Mouse (Mus musculus) kidney, embryonic 15.5 days (tissue): ENCODE measurements around the gene Zcchc3. TPM values are rescaled to one million over a fixed set of nuclear protein-coding genes. Genes with fewer than 3 reads are reported as not detected.
A peak's percentile ranks its signal among the peaks of the same experiment; 100 is the strongest.

Source experiments
- ATAC-seq: fragments of 200-750 bp; cut with Nextera tagmentation; replicated peaks from 2 replicates; pipeline ENCODE4 v1.8.0; 2017; ENCODE audit warnings: moderate TSS enrichment; ENCODE audit not compliant: low FRiP score
- H3K27ac ChIP-seq: fragments of 300-500 bp; sonication (generic); 2 replicates; pipeline ENCODE4 v1.5.1; 2015; ENCODE audit warnings: mild to moderate bottlenecking, inconsistent platforms
- H3K27me3 ChIP-seq: fragments of 300-500 bp; sonication (generic); 2 replicates; pipeline ENCODE4 v1.6.1; 2015; ENCODE audit warnings: inconsistent platforms
- H3K36me3 ChIP-seq: fragments of 300-500 bp; sonication (generic); 2 replicates; pipeline ENCODE4 v1.6.1; 2015; ENCODE audit warnings: inconsistent platforms
- H3K4me1 ChIP-seq: fragments of 300-500 bp; sonication (generic); 2 replicates; pipeline ENCODE4 v1.6.1; 2015; ENCODE audit warnings: inconsistent platforms
- H3K4me2 ChIP-seq: fragments of 300-500 bp; sonication (generic); 2 replicates; pipeline ENCODE4 v1.6.1; 2015; ENCODE audit warnings: moderate library complexity, mild to moderate bottlenecking, inconsistent platforms
- H3K4me3 ChIP-seq: fragments of 300-500 bp; sonication (generic); replicated peaks from 2 replicates; pipeline ENCODE4 v1.5.1; 2015; ENCODE audit warnings: mild to moderate bottlenecking, inconsistent platforms
- H3K9ac ChIP-seq: fragments of 300-500 bp; sonication (generic); 2 replicates; pipeline ENCODE4 v1.6.1; 2015; ENCODE audit warnings: mild to moderate bottlenecking, inconsistent platforms
- H3K9me3 ChIP-seq: fragments of 300-500 bp; sonication (generic); replicated peaks from 2 replicates; pipeline ENCODE4 v1.6.1; 2016; ENCODE audit warnings: inconsistent platforms
- WGBS: fragments of 180-500 bp; shearing (Covaris S2); methylation state at CpG from one replicate; pipeline ENCODE4 v1.1.7; 2015; ENCODE audit warnings: mixed read lengths; 5-methylcytosine and 5-hydroxymethylcytosine counted together
- polyA plus RNA-seq: library from polyadenylated mRNA; unstranded; fragments of >200 nt; fragmentation: Nextera tagmentation; extraction: Ambion mirVana; gene quantifications from 2 replicates; pipeline ENCODE4 v1.2.1, GENCODE M21; 2015

Zcchc3 gene
- polyA plus RNA-seq, 1 experiment from 2014 or later: 45.7 TPM

- Histone ChIP-seq H3K27me3 (no peaks in the 10 kb centered on the region), H3K4me3 (peak overlapping the region; percentile 37), H3K4me1 (peaks cover 38% of the 10 kb centered on the region), H3K9me3 (no peaks in the 10 kb centered on the region), H3K4me2 (peak overlapping the region; percentile 65), H3K36me3 (no peaks in the 10 kb centered on the region), H3K27ac (peak overlapping the region; percentile 87), H3K9ac (peak overlapping the region; percentile 29; the same call in 1 of the 2 replicates)
- peak; percentile 96 for ATAC-seq
- under 1% methylated on average over 19 of the region's 19 CpGs for WGBS
Observed at GRCm38 (mm10) chr2:152406126-152406525, 8.7 kb downstream of the Zcchc3 start.

DNA sequence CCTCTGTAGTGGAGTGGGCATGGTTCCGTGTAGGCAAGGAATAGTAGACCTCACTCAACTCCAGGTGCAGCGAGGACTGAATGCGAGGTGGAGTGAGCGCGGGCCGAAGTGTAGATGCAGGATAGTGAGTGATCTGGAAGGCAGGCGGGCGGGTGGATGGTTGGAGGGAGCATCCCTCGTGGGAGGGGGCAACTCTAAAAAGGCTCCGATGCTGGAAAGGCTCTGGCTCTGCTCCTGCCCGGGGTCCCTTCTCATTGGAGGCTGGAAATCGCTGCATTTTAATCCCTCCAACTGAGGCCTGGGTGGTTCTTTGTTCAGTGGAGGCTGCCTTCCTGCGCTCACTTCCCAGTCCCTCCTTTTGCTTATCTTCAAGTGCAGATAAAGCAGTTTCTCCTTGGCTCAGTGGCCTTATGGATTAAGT, 15.7 kb downstream of the Zcchc3 start:
- ATAC-seq: no peak; the same call in 1 of the 2 replicates
- under 1% methylated on average over 13 of the region's 13 CpGs for WGBS
- Histone ChIP-seq H3K27ac (peak overlapping the region; percentile 100), H3K36me3 (no peaks in the 10 kb centered on the region), H3K27me3 (no peaks in the 10 kb centered on the region), H3K9me3 (no peaks in the 10 kb centered on the region), H3K9ac (peak overlapping the region; percentile 92), H3K4me3 (peak overlapping the region; percentile 83), H3K4me1 (peaks cover 38% of the 10 kb centered on the region), H3K4me2 (peak overlapping the region; percentile 85)

- Histone ChIP-seq H3K36me3 (no peaks in the 10 kb centered on the region), H3K9me3 (no peaks in the 10 kb centered on the region), H3K27me3 (no peaks in the 10 kb centered on the region), H3K4me3 (peak overlapping the region; percentile 83), H3K4me1 (peaks cover 42% of the 10 kb centered on the region), H3K27ac (peak overlapping the region; percentile 100), H3K9ac (peak overlapping the region; percentile 92), H3K4me2 (peak overlapping the region; percentile 85)
- WGBS: under 1% methylated on average over 38 of the region's 38 CpGs
- peak; percentile 85 for ATAC-seq
Observed at GRCm38 (mm10) chr2:152398691-152399090, 16.1 kb downstream of the Zcchc3 start.

- peak within 1 kb of the TSS; percentile 92 for H3K9ac ChIP-seq
- H3K36me3 ChIP-seq: no peaks in the 10 kb centered on the region
- H3K4me3 ChIP-seq: peak within 1 kb of the TSS; percentile 83
- H3K27ac ChIP-seq: peak within 1 kb of the TSS; percentile 100
- WGBS: under 1% methylated on average over 93 of the region's 104 CpGs
- peak within 1 kb of the TSS; percentile 85 for H3K4me2 ChIP-seq
- H3K9me3 ChIP-seq: no peaks in the 10 kb centered on the region
- peaks cover 50% of the 10 kb centered on the region for H3K4me1 ChIP-seq
- H3K27me3 ChIP-seq: no peaks in the 10 kb centered on the region
- ATAC-seq: peak; percentile 66
Observed at GRCm38 (mm10) chr2:152397680-152398435, 17.0 kb downstream of the Zcchc3 start, which contains the start of gene Sox12. Sox12 (minus strand) TSS chr2:152398063.

DNA sequence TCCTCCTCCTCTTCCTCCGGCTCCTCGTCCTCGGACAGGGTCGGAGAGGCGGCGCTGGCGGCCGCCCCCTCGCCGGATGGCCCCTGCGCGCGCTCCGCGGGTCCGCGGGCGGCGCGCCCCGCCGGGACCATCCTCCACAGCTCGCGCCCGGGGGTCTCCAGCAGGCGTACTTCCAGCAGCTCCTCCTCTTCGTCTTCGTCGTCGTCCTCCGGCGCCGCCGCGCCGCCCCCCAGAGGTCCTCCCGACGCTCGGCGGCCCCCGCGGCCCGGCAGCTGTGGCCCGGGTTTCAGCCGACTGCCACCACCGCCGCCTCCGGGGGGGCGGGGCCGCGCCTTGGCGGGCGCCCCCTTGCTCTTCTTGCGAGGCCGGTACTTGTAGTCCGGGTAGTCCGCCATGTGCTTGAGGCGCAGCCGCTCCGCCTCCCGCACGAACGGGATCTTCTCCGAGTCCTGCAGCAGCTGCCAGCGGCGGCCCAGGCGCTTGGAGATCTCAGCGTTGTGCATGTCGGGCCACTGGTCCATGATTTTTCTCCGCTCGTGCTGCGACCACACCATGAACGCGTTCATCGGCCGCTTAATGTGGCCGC, 17.7 kb downstream of the Zcchc3 start:
- Histone ChIP-seq H3K4me2 (peak overlapping the region; percentile 85), H3K27me3 (no peaks in the 10 kb centered on the region), H3K9ac (peak overlapping the region; percentile 92), H3K4me3 (peak overlapping the region; percentile 83), H3K36me3 (no peaks in the 10 kb centered on the region), H3K27ac (peak overlapping the region; percentile 100), H3K9me3 (no peaks in the 10 kb centered on the region), H3K4me1 (peaks cover 51% of the 10 kb centered on the region)
- WGBS: under 1% methylated on average over 76 of the region's 77 CpGs
- 0 out of 2 replicates have a peak, but pooled peaks have one; percentile 9 for ATAC-seq

DNA sequence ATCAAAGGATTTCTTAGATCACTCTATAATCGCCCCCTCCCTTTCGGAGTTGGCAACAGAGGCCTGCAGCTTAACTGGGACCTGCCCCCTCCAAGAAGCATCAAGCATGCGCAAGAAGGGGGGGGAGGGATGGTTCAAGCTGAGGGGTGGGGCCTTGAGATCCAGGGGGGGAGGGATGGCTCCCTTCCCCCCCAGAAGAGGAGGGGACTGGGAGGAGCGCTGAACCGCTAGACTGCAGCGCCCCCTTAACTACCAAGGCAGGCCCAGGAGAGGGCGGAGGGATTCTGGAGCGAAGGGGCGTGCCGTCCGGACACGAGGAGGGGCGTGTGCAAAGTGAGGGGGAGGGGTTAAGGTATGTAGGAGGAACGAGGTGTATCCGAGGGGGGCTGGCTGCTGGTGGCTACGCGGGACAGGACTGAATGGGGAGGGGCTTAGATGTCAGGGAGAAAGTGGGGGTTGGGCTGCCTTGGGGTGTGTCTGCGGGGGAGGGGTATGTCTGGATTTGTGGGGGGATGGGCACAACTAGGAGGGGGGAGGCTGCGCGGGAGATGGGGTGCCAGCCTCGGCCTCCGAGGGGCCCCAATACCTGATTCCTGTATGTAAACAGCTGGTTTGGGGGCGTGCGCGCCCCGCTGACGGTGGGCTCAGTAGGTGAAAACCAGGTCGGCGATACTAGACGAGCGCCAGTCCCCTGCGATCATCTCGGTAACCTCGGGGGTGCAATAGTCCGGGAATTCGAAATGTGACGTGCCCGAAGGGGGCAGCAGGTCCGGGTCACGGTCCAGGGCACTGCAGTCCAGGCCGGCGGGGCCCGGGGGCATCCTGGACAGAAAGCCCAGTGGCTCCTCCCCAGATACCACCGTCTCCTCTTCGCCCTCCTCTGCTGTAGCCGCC, 18.5 kb downstream of the Zcchc3 start:
- H3K27me3 ChIP-seq: no peaks in the 10 kb centered on the region
- peak overlapping the region; percentile 100 for H3K27ac ChIP-seq
- no peaks in the 10 kb centered on the region for H3K9me3 ChIP-seq
- H3K4me1 ChIP-seq: peaks cover 51% of the 10 kb centered on the region
- H3K4me3 ChIP-seq: peak overlapping the region; percentile 83
- peak overlapping the region; percentile 92 for H3K9ac ChIP-seq
- peak overlapping the region; percentile 85 for H3K4me2 ChIP-seq
- H3K36me3 ChIP-seq: no peaks in the 10 kb centered on the region
- WGBS: under 1% methylated on average over 44 of the region's 46 CpGs
- peak; percentile 60 for ATAC-seq

DNA sequence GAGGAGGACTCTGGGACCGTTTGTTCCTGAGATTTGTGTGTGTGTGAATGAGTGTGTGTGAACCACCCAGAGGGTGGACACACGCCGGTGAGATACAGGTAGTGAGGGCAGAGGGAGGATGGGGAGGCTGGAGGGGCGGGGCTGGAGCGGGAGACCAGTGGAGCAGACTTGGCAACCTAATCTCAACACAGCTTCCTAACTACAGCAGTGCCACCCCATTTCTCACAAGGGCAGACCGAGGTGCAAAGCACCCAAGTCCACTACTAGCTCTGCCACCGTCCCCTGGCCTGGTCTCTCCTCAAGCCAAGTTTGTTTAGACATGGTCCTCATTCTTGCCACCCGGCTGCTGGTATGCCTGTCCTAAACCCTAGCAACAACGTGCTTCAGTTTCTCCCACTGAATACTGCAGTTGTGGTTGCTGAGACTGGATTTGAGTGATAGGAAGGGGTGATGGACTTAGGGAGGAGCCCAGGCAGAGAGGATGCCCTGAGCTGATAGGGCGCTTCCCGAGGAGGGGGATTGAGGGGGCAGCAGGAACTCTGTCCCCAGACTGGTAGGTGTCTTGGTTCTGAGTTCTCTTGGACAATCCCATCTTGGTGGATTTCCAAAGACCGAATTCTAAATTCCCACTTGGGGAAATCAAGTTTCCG, 19.4 kb downstream of the Zcchc3 start:
- peak overlapping the region; percentile 100 for H3K27ac ChIP-seq
- H3K4me1 ChIP-seq: peaks cover 51% of the 10 kb centered on the region
- peak overlapping the region; percentile 92 for H3K9ac ChIP-seq
- no peaks in the 10 kb centered on the region for H3K9me3 ChIP-seq
- WGBS: 12% methylated on average over 13 of the region's 13 CpGs
- no peaks in the 10 kb centered on the region for H3K27me3 ChIP-seq
- ATAC-seq: no peak
- H3K36me3 ChIP-seq: no peaks in the 10 kb centered on the region
- H3K4me3 ChIP-seq: peak overlapping the region; percentile 83
- peak overlapping the region; percentile 85 for H3K4me2 ChIP-seq

DNA sequence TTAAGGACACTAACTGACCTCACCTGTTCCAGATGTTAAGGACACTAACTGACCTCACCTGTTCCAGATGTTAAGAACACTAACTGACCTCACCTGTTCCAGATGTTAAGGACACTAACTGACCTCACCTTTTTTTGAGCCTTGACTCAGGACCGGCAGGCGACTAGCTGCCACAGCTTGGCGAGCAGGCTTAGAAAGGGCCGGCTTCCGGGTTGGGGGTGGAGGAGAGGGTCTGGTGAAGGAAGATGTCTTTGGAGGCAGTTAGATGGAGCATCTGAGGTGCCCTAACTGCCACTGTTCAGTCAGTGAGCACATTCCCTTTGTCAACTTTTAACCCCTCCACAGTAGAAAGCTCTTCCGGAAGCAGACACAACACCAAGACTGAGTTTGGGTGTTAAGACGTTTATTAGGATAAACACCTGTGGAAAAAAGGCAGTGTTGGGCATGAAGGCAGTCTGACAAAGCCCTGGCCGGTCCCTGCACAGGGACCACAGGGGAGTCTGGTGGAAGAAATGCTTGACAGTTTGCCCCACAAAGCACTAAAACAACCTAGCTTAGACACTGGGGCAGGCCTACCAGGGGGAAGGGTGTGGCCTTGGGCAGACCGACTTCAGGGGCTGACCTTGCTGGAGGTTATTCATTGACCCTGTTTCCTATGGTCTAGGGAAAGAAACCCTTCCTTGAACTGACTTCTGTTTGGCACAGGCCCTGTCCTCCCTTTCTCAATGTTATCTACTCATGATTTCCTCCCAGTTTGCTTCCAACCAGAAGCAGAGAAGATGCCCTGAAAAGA, 21.4 kb downstream of the Zcchc3 start:
- H3K4me1 ChIP-seq: peaks cover 32% of the 10 kb centered on the region
- WGBS: 45% methylated on average over 9 of the region's 9 CpGs
- H3K9ac ChIP-seq: no peak overlapping the region
- ATAC-seq: no peak
- H3K4me2 ChIP-seq: peak overlapping the region; percentile 85
- peak overlapping the region; percentile 20 for H3K27ac ChIP-seq
- H3K36me3 ChIP-seq: no peaks in the 10 kb centered on the region
- H3K27me3 ChIP-seq: no peaks in the 10 kb centered on the region
- no peaks in the 10 kb centered on the region for H3K9me3 ChIP-seq
- peak overlapping the region; percentile 83; the same call in 1 of the 2 replicates for H3K4me3 ChIP-seq

DNA sequence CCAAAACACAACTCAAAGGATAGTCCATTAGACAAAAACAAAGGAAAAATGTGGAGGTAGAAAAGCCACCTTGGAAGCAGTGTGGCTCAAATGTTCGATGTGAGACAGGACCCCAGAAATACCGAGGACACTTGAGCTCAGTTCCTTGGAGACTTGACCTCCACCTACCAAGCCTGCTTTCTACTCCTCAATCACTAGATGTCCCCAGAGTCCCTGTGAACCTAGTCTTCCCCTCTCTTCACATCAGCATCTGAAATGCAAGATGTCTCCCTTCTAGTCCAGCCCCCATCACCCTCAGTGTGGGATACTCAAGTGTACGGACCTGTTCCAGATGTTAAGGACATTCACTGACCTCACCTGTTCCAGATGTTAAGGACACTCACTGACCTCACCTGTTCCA, 22.0 kb downstream of the Zcchc3 start:
- Histone ChIP-seq H3K4me2 (no peak overlapping the region), H3K9me3 (no peaks in the 10 kb centered on the region), H3K9ac (no peak overlapping the region), H3K27ac (0 out of 2 replicates have a peak overlapping the region, but pooled peaks have one; percentile 0), H3K4me3 (no peak overlapping the region), H3K4me1 (peaks cover 29% of the 10 kb centered on the region), H3K27me3 (no peaks in the 10 kb centered on the region), H3K36me3 (no peaks in the 10 kb centered on the region)
- 13% methylated on average over 3 of the region's 3 CpGs for WGBS
- ATAC-seq: no peak

DNA sequence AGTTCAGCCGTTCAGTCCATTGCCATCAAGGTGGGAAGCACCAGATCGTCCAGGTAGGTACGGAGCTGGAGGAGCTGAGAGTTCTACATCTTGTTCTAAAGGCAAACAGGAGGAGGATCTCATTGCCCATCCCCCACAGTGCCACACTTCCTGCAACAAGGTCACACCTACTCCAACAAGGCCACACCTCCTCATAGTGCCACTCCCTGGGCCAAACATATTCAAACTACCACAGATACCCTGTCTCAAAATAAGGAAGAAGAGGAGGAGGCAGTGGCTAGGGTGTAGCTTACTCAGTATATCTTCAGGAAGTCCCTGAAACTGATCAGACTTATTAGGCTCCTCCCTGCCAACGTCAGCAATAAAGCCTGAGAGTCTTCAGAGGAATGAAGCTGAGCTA, 30.6 kb downstream of the Zcchc3 start:
- no peak overlapping the region for H3K9ac ChIP-seq
- no peak for ATAC-seq
- no peaks in the 10 kb centered on the region for H3K4me1 ChIP-seq
- no peaks in the 10 kb centered on the region for H3K9me3 ChIP-seq
- no peak overlapping the region for H3K27ac ChIP-seq
- 86% methylated on average over 4 of the region's 4 CpGs for WGBS
- no peaks in the 10 kb centered on the region for H3K36me3 ChIP-seq
- H3K4me2 ChIP-seq: no peak overlapping the region
- no peaks in the 10 kb centered on the region for H3K27me3 ChIP-seq
- no peak overlapping the region for H3K4me3 ChIP-seq

GRCm38 (mm10) chr2:152376345-152376741, 38.5 kb downstream of the Zcchc3 start, which contains the start of gene Nrsn2:
Nrsn2 (minus strand) TSS chr2:152376638.
- no peaks in the 10 kb centered on the region for H3K9me3 ChIP-seq
- H3K27ac ChIP-seq: no peak within 1 kb of the TSS
- peaks cover 37% of the 10 kb centered on the region for H3K27me3 ChIP-seq
- no peaks in the 10 kb centered on the region for H3K36me3 ChIP-seq
- ATAC-seq: peak; percentile 45
- H3K9ac ChIP-seq: no peak within 1 kb of the TSS
- 4% methylated on average over 16 of the region's 16 CpGs for WGBS
- H3K4me2 ChIP-seq: peak within 1 kb of the TSS; percentile 49
- H3K4me1 ChIP-seq: peaks cover 17% of the 10 kb centered on the region
- H3K4me3 ChIP-seq: peak within 1 kb of the TSS; percentile 12
